Mouse (Mus musculus): ENCODE results near the gene Xlr3a.
"Not testable (repeated sequence)": the region's sequence is repeated elsewhere in the genome, so short reads cannot be mapped to it uniquely, and the experiment has no call there.

- TF ChIP-seq POLR2A (IDR thresholded peaks at IDR 0.05; ENCODE audit: borderline replicate concordance, extremely low read depth, low read depth, low read length); CTCF (IDR thresholded peaks at IDR 0.05; ENCODE audit: insufficient read depth, low read length): not testable (repeated sequence)
Observed at GRCm38 (mm10) chrX:73066765-73067312, 30.1 kb downstream of the Xlr3a start.

Data from lung, adult 2 months (tissue).